In the genomic region with DNA sequence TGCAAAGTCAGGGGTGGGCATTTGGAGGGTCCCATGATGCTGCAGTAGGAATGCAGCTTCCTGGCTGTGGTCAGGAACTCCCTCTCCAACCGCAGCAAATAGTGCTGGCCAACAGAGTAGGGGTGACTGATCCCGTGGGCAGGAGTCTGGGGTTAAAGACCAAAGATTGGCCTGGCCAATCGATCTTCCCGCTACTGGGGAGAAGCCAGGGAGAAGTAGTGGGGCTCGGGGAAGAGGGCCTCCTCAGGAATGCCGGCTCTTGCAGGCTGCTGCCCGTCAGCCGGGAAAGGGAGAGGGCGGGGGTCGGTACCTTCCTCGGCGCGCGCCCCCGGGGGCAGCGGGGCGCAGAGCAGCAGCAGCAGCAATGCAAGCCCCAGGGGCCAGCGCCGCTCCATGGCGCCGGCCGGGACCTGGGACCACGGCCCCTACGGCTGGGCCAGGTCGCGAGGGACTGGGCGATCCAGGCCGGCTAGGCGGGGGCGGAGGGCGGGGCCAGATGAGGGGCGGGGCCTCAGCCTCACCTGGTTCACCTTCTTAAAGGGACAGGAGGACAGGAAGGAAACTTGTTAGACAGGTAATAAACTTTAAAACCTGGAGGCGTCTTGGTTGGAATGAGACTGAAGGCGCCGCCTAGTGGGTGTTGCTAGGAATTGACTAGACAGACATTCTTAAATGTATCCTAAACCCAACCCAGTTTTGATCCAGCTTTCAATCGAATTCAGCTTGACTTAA, we compare ENCODE assay signal across 8 mouse cellular contexts. TPM values are rescaled to one million over a fixed set of nuclear protein-coding genes. Genes with fewer than 3 reads are reported as not detected.
DNase-seq lines count a peak whose midpoint lies in the region; ATAC-seq lines count a peak whose summit lies in the region.

A gene (minus strand): TSS at position 453 of the 732 bp plus-strand sequence.

- H3K9ac ChIP-seq in heart, embryonic 15.5 days = peak within 1 kb of the TSS; percentile 48

- no peaks in the 10 kb centered on the region for H3K27me3 ChIP-seq in heart, embryonic 15.5 days

- no peaks in the 10 kb centered on the region for H3K36me3 ChIP-seq in heart, embryonic 15.5 days

- H3K9me3 ChIP-seq in heart, embryonic 15.5 days (replicated peaks) = no peaks in the 10 kb centered on the region

- peak; percentile 29; the same call in 1 of the 2 replicates for ATAC-seq in heart, embryonic 15.5 days (replicated peaks; ENCODE audit: insufficient number of reproducible peaks, insufficient read depth, low FRiP score, low read depth)

- H3K4me2 ChIP-seq in heart, embryonic 15.5 days = peak within 1 kb of the TSS; percentile 91

- peaks cover 67% of the 10 kb centered on the region for H3K4me1 ChIP-seq in heart, embryonic 15.5 days (replicated peaks)

- peak; percentile 93 for DNase-seq in heart, adult 11 months
- no peak for DNase-seq in heart, adult 8-10 months (ENCODE audit: low spot score)
- DNase-seq in WW6 (ENCODE audit: low read depth, low spot score) = peak; percentile 56
- DNase-seq in embryo, embryonic 10 days (ENCODE audit: low spot score) = peak; percentile 66
- DNase-seq in kidney, postnatal 14 days = peak; percentile 81
- DNase-seq in lung, postnatal 4 days = peak; percentile 76 to 83
- DNase-seq in spleen, adult 12 weeks (ENCODE audit: low spot score) = peak; percentile 24

- peak within 1 kb of the TSS; percentile 62 for H3K27ac ChIP-seq in heart, embryonic 15.5 days

- H3K4me3 ChIP-seq in heart, embryonic 15.5 days = peak within 1 kb of the TSS; percentile 57

- 1% methylated on average over 31 of the region's 36 CpGs for WGBS in heart, embryonic 15.5 days

RNA-seq across cellular contexts. Expression of the gene that starts here (rescaled TPM):
- total RNA-seq in heart, adult 8-10 months (2022) = under 1 TPM; 0.19 to 0.37 (median 0.27) TPM
- polyA plus RNA-seq in heart, embryonic 15.5 days (2015; fragmentation: Nextera tagmentation; extraction: Ambion mirVana) = 2.2 and 4.3 TPM in 2 replicates
